Mouse (Mus musculus): Measurements from ENCODE around the gene Hic1. TPM values are rescaled to one million over a fixed set of nuclear protein-coding genes. Genes with fewer than 3 reads are reported as not detected.

Hic1 gene
- total RNA-seq, 2 experiments from 2014 or later: 21.1 to 27.1 TPM

DNA sequence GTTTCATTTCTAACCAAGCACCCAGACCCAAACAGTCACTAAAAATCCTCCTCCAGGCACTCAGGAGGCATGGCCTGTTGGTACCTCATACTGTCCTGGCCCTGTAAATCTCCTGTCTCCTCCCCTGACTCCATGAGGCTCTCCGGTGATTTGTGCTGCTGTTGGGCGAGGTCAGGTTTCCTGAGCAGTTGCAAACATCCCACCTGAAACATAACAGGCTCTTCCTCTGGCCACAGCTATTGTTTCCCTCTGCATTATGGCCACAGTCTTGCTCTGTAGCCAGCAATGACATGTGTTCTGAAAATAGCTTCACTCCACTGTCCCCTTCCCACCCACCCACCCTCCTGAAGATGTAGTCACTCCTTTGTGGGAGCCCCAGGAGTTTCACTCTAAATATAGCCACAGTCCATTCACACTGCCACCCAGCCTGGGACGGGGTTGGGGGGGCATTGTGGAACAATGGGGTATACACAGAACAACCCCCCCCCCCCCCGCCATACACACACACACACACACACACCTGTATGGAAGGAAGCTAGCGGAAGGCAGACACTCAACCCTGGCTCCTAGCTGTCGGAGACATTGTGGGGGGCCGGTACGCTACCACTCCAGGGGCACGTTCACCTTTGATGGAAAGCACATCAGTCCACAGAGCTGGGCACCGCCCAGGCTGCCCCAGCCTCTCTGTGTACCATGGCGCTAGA is 20.8 kb downstream of the Hic1 start:
- DNase-seq: no peak

GRCm38 (mm10) chr11:75147846-75148168 is 21.5 kb downstream of the Hic1 start:
- peak; percentile 18 for DNase-seq

DNA sequence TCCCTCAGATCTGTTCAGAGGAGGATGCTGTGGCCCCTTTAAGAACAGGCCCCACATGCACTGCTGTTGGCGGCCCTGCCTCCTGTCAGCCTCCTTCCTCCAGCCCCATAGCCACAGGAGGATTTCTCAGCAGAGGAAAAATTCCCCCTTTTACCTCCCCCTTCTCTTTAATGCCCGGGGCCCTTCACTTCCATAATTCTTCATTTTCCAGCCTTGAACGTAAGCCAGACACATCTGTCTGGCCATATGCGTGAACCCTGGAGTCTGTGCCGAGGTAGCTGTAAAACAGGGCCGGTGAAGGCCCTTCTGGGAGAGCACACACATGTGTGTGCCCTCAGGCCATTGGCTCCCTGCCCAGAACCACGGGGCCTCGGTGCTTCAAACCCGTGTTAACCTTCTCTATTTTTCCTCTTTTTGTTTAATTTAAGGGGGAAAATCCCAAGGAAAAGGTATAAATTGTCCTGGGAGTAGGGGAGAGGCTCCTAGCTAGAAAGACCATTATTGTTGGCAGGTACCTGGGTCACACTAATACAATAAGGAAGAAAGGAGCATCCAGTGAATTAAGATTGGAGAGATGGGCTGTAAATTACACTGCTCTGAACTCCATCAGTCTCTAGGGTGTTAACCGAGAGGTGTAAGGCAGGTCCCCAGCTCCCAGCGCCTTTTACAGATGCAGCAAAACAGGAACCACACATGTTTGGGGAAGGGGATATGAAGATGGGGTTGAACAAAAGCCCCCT is 22.0 kb downstream of the Hic1 start:
- DNase-seq: peak; percentile 40

GRCm38 (mm10) chr11:75145841-75146240 is 23.5 kb downstream of the Hic1 start:
- DNase-seq: no peak

DNA sequence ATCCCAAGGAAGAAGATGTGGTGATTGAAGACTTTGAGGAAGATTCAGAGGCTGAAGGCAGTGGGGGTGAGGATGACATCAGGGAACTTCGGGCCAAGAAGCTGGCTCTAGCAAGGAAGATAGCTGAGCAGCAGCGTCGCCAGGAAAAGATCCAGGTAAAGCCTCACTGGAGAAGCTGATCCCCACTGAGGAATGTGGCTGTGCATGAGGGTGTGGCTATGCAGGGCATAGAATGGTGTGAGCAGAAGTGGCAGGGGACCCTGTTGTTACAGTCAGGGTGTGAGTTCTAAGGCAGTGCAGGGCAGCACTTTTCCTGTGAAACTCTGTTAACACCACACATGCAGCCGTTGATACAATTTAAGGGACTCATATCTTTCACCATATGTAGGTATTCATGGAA is 26.6 kb downstream of the Hic1 start:
- DNase-seq: no peak

- no peak for DNase-seq
Observed at GRCm38 (mm10) chr11:75141913-75142312, 27.4 kb downstream of the Hic1 start.

GRCm38 (mm10) chr11:75141038-75141437 is 28.3 kb downstream of the Hic1 start:
- DNase-seq: no peak

- no peak for DNase-seq
Observed at GRCm38 (mm10) chr11:75140431-75140830, 28.9 kb downstream of the Hic1 start.

GRCm38 (mm10) chr11:75139122-75139963 is 30.0 kb downstream of the Hic1 start:
- DNase-seq: peak; percentile 83

DNA sequence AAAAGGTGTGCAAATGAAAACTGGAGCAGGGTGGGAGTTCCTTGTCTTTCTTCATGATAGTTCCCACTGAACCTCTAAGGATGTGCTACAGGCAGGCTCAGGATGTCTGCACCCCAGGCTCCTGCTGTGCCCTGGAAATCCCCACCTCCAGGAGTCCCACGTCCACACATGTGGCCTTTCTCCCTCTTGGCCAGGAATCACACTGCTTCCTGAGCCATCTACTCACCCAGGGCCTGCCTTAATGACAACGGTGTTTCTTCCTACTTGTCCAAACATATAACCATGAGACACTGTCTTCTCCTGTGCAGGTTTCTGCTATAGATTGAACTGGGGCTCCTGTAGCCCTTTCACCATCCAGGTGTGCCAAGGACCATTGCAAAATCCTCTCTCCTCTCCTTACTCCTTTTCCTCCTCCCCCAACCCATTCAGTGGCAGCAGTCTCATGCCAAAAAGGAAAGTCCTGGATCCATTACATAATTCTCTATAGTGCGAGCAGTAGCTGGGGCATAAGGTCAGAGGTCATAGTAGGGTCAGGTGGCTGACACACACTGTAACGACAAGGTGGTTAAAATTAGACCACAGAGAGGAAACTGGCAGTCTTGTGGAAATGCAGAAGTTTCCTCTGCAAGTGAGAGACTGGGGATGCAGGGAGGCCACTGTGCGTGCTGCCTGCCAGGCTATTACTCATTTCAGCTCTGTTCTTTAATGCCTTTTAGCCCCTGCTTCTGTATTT is 32.5 kb downstream of the Hic1 start:
- DNase-seq: no peak

DNA sequence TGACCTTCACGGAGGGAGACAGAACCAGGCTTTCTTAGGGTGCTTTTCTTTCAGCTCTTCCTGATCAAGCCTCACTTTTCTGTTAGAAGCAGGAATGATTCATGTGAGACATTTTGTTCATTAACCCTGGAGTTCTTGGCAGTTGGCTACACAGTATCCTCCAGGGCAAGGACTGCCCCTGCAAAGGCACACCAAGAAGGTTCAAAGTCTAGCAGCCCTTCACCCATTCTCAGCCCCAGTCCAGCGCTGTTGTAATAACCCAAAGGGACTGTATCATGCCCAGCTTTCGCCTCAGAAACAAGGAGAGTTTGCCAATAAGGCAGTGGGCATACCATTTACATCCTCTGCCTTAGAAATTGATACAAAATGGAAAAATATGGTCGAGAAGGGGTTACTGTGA is 34.0 kb downstream of the Hic1 start:
- no peak for DNase-seq

DNA sequence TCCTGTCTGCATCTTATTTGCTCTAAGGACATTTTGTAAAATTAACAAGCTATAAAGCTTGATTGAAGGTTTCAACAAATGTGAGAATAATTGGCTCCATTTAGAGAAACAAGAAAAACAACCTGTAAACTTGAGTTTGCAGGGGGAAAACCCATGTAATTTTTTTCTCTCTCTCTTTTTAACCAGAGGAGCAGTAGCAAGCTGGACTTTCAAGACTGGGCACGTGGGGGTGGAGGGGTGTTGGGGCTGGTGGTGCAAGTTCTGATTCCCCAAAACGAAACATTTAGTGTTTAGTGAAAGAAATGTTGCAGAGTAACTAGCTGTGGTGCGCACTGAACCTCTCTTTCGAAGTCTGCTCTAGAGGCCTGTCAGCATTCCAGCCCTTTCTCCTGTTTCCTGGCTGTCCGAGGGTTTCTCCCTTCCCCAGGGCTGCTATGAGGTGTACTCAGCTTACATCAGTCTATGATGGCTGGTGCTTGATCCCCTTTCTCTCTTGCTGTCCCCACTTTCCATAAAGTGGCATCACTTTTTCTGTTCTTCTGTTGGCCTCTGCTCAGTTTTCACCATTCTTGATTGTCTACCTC is 34.7 kb downstream of the Hic1 start:
- no peak for DNase-seq

GRCm38 (mm10) chr11:75133951-75134350 is 35.4 kb downstream of the Hic1 start:
- DNase-seq: no peak

DNA sequence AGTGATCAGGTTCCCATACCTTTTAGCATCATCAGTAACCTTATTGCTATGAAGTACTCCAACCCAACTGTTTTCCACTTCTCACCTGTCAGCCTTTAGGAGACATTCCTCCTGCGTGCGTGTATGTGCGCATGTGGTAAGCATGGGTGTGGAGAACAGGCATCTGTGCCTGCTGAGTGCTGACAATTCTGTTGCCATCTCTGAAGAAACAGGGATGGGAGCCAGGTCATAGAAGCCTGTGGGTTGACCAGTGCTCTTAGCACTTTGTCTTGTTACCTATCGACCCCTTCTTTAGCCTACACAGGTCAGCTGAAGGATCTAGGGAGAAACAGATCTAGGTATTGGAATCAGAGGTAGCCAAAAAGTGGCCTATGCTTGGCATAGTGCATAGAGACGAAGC is 35.9 kb downstream of the Hic1 start:
- no peak for DNase-seq

DNA sequence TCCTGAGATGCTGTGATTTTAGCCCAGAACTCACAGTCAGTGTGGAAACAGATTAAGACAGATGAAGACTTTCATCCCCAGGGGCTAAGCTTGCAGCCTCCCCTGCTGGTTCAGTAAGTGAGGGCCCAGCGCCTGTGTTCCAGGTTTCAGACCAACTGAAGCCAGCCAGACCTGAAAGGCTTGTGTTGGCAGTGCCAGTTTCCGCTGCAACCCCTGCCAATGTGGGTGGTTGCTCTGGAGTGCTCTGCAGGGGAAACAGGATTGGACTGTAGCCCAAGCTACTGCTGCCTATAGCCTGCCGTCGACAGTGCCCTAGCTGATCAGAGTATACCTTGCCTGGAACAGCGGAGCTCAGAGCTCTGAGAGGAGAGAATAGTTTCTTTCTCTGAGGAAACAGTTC is 37.0 kb downstream of the Hic1 start:
- no peak for DNase-seq

GRCm38 (mm10) chr11:75131300-75131699 is 38.0 kb downstream of the Hic1 start:
- no peak for DNase-seq

DNA sequence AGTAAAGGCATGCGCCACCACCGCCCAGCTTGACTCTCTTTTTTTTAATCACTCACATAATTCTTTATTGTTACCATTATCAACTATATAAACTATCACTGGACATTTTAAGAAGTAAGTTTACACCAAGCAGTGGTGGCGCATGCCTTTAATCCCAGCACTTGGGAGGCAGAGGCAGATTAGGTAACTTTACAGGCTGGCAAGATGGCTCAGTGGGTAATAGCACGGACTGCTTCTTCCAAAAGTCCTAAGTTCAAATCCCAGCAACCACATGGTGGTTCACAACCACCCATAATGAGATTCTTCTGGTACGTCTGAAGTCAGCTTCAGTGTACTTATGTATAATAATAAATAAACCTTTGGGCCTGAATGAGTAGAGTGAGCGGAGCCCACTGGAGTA is 39.8 kb downstream of the Hic1 start:
- DNase-seq: no peak

DNA sequence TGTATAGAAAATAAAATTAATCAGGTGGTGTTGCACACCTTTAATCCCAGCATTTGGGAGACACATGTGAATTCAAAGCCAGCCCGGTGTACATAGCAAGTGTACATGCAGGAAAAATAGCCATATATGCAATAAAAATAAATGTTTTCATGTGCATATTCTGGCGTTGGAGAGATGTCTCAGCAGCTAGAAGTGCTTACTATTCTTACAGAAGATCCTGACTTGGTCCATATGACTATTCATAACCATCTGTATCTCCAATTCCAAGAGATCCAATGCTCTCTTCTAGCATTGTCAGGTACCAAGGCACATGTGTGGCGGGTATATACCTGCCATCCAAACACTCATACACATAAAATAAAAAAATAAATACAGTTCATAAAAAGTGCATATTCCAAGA is 42.9 kb downstream of the Hic1 start:
- DNase-seq: no peak

DNA sequence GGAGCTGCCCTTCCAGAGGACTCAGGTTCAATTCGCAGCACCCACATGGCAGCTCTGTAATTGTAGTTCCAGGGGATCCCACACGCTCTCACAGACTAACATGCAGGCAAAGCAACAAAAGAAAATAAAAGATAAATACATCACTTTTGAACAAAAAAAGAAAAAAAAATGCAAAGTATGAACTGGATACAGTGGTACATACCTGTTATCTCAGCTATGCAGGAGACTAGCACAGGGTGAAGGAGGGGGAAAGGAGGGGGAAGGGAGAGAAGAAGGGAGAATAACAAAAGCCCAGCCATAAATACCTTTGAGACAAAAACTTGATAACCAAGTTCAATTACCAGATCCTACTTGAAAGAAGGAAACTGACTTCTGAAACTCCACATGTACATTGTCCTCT is 44.9 kb downstream of the Hic1 start:
- no peak for DNase-seq

DNA sequence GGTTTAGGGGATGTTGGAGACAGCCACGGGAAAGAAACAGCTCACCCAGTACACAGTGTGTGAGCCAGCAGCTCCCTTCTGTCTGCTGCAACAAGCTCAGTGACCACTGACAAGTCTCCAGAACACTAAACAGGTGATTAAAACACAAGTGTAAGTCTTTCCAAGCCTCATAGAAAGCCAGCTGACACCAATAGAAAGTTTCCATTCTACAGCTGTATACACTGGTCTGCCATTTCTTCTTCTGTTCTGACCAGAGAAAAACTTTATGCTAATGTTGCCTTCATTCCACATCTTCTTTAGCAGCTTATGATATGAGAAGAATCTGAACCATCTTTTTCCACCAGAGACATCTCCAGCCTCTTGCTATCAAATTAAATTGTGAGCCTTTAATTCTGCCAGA is 48.0 kb downstream of the Hic1 start:
- DNase-seq: no peak

- no peak for DNase-seq
Observed at GRCm38 (mm10) chr11:75119841-75120240, 49.5 kb downstream of the Hic1 start.

DNA sequence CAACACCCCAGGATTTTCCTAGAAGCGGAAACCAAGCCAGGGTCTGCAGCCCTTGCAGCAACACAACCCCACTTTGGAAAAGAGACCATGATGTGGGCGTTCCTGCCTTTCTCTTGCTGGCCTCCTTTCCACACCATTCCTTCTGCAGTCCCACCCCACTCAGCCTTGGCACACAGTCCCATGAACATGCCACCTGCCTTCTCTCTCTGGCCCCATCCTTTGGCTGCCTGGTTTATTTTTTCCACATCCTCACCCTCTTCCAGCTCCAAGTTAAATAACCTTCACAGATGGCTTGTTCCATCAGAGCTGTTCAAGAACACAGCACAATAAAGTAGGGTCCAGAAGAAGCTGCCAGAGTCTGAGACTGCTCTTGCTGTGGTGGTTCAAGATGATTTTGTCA is 50.0 kb downstream of the Hic1 start:
- no peak for DNase-seq

Measured in gastrocnemius, postnatal 10 days (tissue).